Mouse (Mus musculus) forebrain, embryonic 14.5 days (tissue): ENCODE measurements at regions not wholly inside any gene's neighbourhood (a gene's known extent, or its start where the extent isn't known, plus 50 kb on each side); places are given as distances from the start of the nearest gene placed in this dataset.

Experiments used
- ATAC-seq: fragments of 200-750 bp; cut with Nextera tagmentation; 2 replicates; pipeline ENCODE4 v1.8.0; 2017; ENCODE audit warnings: mild to moderate bottlenecking, moderate library complexity
- DNase-seq: peaks from one replicate; pipeline ENCODE4 v3.0.0-alpha.2; 2015; ENCODE audit warnings: low spot score
- H3K27ac ChIP-seq: fragments of 300-500 bp; sonication (generic); 2 replicates; pipeline ENCODE4 v1.5.1; 2014; ENCODE audit warnings: low read depth, mild to moderate bottlenecking, control low read depth, low read length, moderate library complexity
- H3K27me3 ChIP-seq: fragments of 300-500 bp; sonication (generic); replicated peaks from 2 replicates; pipeline ENCODE4 v1.6.1; 2014; ENCODE audit warnings: low read length, control low read depth, mixed read lengths; ENCODE audit not compliant: control insufficient read depth, insufficient read depth
- H3K36me3 ChIP-seq: fragments of 300-500 bp; sonication (generic); 2 replicates; pipeline ENCODE4 v1.6.1; 2014; ENCODE audit warnings: low read length, control low read depth; ENCODE audit not compliant: control insufficient read depth, insufficient read depth
- H3K4me1 ChIP-seq: fragments of 300-500 bp; sonication (generic); 2 replicates; pipeline ENCODE4 v1.6.1; 2014; ENCODE audit warnings: antibody characterized with exemption, low read length, control low read depth; ENCODE audit not compliant: control insufficient read depth, insufficient read depth
- H3K4me2 ChIP-seq: fragments of 300-500 bp; sonication (generic); 2 replicates; pipeline ENCODE4 v1.6.1; 2014; ENCODE audit warnings: mild to moderate bottlenecking, control low read depth, low read length
- H3K4me3 ChIP-seq: fragments of 300-500 bp; sonication (generic); 2 replicates; pipeline ENCODE4 v1.5.1; 2014; ENCODE audit warnings: low read depth, low read length, control low read depth
- H3K9ac ChIP-seq: fragments of 300-500 bp; sonication (generic); 2 replicates; pipeline ENCODE4 v1.6.1; 2014; ENCODE audit warnings: mild to moderate bottlenecking, low read length, control low read depth, moderate library complexity
- H3K9me3 ChIP-seq: fragments of 300-500 bp; sonication (generic); replicated peaks from 2 replicates; pipeline ENCODE4 v1.6.1; 2016; ENCODE audit warnings: low read length, control low read depth, mixed read lengths; ENCODE audit not compliant: control insufficient read depth
- WGBS: fragments of 180-500 bp; shearing (Covaris S2); extraction: QIAGEN DNeasy Blood & Tissue Kit; methylation state at CpG from one replicate; pipeline ENCODE4 v1.1.7; 2014; 5-methylcytosine and 5-hydroxymethylcytosine counted together

DNA sequence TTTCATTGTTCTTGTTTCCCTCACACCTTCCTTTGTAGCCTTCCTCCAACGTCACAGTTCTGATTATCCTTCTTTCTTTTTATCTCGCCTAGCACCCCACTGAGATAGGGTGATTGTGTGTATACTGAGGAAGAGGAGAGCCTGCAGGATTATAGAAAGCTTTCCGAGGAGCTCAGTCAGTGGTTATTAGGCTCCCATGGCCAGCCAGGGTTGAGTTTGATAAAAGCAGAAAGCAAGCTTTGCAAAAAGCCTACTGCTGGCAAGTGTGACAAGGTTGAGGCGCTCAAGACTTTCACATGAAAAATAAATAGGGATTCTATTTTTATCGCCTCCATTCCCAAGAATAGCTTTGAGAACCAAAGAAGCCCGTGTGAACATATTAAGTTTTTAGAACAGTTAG, 136.9 kb upstream of the Cypt12 start:
- ATAC-seq (no peak), DNase-seq (no peak)
- H3K4me3 ChIP-seq = no peak overlapping the region
- WGBS = 23% methylated on average over 6 of the region's 6 CpGs
- H3K4me1 ChIP-seq = peaks cover 3% of the 10 kb centered on the region; the same call in 1 of the 2 replicates
- H3K4me2 ChIP-seq = no peak overlapping the region
- H3K36me3 ChIP-seq = no peaks in the 10 kb centered on the region
- H3K9me3 ChIP-seq = no peaks in the 10 kb centered on the region
- no peak overlapping the region for H3K9ac ChIP-seq
- H3K27me3 ChIP-seq = no peaks in the 10 kb centered on the region
- H3K27ac ChIP-seq = no peak overlapping the region

DNA sequence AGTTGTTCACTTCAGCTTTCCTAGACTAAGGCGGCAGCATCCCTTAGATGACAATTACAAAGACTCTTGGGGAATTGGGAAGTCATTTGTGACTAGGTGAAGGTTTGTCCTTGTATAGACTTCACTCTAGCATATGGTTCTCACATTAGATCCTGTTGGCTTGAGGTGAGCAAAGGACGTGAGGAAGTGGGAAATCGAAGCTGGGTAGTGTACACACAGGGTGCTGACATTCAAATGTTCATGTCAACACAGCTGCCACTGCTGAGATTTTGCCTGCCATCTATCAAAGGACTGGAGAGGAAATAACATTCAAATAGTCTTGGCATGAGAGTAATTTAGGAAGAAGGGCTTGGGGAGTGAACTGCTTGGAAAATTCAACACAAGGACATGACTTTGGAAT, 124.0 kb upstream of the Cypt12 start:
- H3K27me3 ChIP-seq = no peaks in the 10 kb centered on the region
- H3K4me3 ChIP-seq = no peak overlapping the region
- WGBS = 57% methylated on average over 3 of the region's 3 CpGs
- H3K36me3 ChIP-seq = no peaks in the 10 kb centered on the region
- no peak overlapping the region for H3K9ac ChIP-seq
- peak; percentile 47; the same call in 1 of the 2 replicates for ATAC-seq
- H3K4me1 ChIP-seq = no peaks in the 10 kb centered on the region
- no peak overlapping the region for H3K4me2 ChIP-seq
- H3K9me3 ChIP-seq = no peaks in the 10 kb centered on the region
- DNase-seq = no peak
- no peak overlapping the region for H3K27ac ChIP-seq

DNA sequence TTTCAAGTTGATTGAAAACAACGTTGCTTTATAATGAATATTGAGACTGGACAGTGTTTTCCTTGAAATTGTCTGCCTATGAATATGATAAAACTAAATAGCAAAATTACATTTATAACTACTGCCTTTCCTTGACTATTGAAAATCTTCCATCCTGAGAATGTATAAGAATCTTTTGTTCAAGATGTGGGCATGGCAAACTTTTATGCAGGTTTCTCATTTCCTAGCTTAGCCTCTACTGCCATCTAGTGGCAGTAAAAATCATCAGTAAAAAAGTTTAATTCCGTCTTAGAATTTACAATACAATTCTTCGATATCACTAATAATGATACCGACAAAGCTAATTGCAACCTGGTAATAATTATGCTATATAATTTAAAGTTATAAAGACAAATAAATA, 123.5 kb upstream of the Cypt12 start:
- no peaks in the 10 kb centered on the region for H3K9me3 ChIP-seq
- H3K27ac ChIP-seq = no peak overlapping the region
- H3K9ac ChIP-seq = no peak overlapping the region
- no peak overlapping the region for H3K4me3 ChIP-seq
- no peaks in the 10 kb centered on the region for H3K4me1 ChIP-seq
- no peaks in the 10 kb centered on the region for H3K27me3 ChIP-seq
- 44% methylated on average over 4 of the region's 4 CpGs for whole genome bisulfite sequencing
- H3K36me3 ChIP-seq = no peaks in the 10 kb centered on the region
- ATAC-seq (peak; percentile 41), DNase-seq (peak; percentile 87)
- no peak overlapping the region for H3K4me2 ChIP-seq

DNA sequence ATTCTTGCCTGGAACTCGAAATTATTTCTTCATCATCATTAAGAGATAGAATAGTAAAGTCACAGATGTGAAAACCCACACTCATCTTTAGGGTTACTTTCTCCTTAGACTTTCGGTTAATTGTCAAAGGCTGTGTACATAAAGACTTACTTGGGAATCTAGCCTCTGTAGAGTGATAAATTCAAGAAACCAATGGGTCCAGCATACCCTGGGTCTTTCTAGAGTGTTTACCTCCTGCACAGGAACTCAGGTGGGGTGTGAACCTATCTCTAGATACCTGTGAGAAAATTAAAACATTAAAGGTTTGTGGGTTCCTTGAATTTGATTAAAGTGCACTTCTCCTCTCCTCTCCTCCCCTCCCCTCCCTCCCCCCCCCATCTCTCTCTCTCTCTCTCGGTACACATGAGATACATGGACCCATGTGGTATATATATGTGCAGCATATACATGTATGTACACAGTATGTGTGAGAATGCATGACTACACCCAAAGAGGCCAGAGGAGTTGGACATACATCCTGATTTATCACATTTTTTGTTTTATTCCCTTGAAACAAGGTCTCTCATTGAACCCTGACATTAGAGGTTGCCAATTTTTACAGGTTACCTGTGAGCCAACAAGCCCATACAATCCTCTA, 122.8 kb upstream of the Cypt12 start:
- Histone ChIP-seq H3K4me3 (no peak overlapping the region), H3K27me3 (no peaks in the 10 kb centered on the region), H3K9me3 (no peaks in the 10 kb centered on the region), H3K36me3 (no peaks in the 10 kb centered on the region), H3K4me2 (no peak overlapping the region), H3K9ac (no peak overlapping the region), H3K4me1 (no peaks in the 10 kb centered on the region), H3K27ac (no peak overlapping the region)
- WGBS = 73% methylated on average over 3 of the region's 3 CpGs
- DNase-seq = no peak
- ATAC-seq = 0 out of 2 replicates have a peak, but pooled peaks have one; percentile 32

- no peaks in the 10 kb centered on the region for H3K9me3 ChIP-seq
- H3K9ac ChIP-seq = no peak overlapping the region
- H3K36me3 ChIP-seq = no peaks in the 10 kb centered on the region
- 49% methylated on average over 1 of the region's 1 CpGs for WGBS
- H3K4me1 ChIP-seq = no peaks in the 10 kb centered on the region
- no peak overlapping the region for H3K4me3 ChIP-seq
- H3K27me3 ChIP-seq = no peaks in the 10 kb centered on the region
- no peak overlapping the region for H3K4me2 ChIP-seq
- DNase-seq (peak; percentile 77), ATAC-seq (peak; percentile 46; the same call in 1 of the 2 replicates)
- H3K27ac ChIP-seq = no peak overlapping the region
Observed at GRCm38 (mm10) chr3:17834706-17835105, 113.5 kb upstream of the Cypt12 start.

- no peaks in the 10 kb centered on the region for H3K27me3 ChIP-seq
- peak; percentile 81 for DNase-seq
- no peaks in the 10 kb centered on the region for H3K36me3 ChIP-seq
- H3K27ac ChIP-seq = peak overlapping the region; percentile 59; the same call in 1 of the 2 replicates
- no peak overlapping the region for H3K4me3 ChIP-seq
- no peaks in the 10 kb centered on the region for H3K9me3 ChIP-seq
- no peaks in the 10 kb centered on the region; the same call in 1 of the 2 replicates for H3K4me1 ChIP-seq
- no peak overlapping the region for H3K4me2 ChIP-seq
- H3K9ac ChIP-seq = no peak overlapping the region
- 69% methylated on average over 7 of the region's 7 CpGs for WGBS
- ATAC-seq = peak; percentile 94
Observed at GRCm38 (mm10) chr3:17847609-17848008, 100.6 kb upstream of the Cypt12 start.

DNA sequence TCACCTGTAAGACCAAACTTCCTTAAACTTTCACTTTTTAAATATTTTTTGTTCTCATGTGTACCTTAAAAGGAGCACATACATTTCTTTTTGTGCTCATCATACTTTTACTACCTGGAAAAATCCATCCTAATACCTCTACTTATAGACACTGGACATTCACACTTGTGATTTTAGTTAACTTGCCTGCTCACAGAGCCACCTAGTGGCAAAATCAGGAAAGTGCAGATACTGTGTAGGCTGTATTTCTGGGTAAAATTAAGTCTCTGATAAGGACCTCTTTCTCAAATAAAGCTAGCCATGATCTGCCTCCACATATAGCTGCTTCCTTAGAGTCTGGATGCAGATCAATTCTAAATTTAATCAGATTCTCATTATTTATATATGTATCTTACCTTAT, 100.0 kb upstream of the Cypt12 start:
- no peaks in the 10 kb centered on the region for H3K9me3 ChIP-seq
- H3K27ac ChIP-seq = peak overlapping the region; percentile 52; the same call in 1 of the 2 replicates
- H3K27me3 ChIP-seq = no peaks in the 10 kb centered on the region
- peak; percentile 48 for DNase-seq
- H3K4me2 ChIP-seq = no peak overlapping the region
- no peaks in the 10 kb centered on the region; the same call in 1 of the 2 replicates for H3K4me1 ChIP-seq
- no peak overlapping the region for H3K9ac ChIP-seq
- no peaks in the 10 kb centered on the region for H3K36me3 ChIP-seq
- no peak overlapping the region for H3K4me3 ChIP-seq
- peak; percentile 21; the same call in 1 of the 2 replicates for ATAC-seq

DNA sequence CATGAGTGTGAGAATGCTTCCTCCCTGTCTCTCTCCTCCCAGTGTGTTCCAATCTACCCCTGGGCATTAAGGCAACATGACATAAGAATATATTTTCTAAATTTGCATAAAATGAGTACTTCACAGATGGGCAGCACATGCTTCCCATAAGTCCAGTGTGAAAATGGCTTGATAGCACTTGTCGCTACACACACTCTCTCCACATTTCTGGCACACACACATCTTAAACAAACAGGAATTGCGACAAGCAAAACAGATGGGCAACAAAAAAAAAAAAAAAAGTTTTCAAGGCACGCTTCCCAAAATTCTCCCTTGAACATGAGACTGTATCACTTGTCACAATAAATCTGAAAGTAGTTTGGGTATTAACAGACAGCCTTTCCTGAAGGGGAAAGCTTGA, 85.8 kb upstream of the Cypt12 start:
- Histone ChIP-seq H3K36me3 (no peaks in the 10 kb centered on the region), H3K27me3 (no peaks in the 10 kb centered on the region), H3K4me3 (no peak overlapping the region), H3K9me3 (no peaks in the 10 kb centered on the region), H3K9ac (no peak overlapping the region), H3K4me1 (no peaks in the 10 kb centered on the region), H3K27ac (no peak overlapping the region), H3K4me2 (no peak overlapping the region)
- ATAC-seq (peak; percentile 87), DNase-seq (peak; percentile 82)
- 70% methylated on average over 3 of the region's 3 CpGs for WGBS

- DNase-seq = peak; percentile 80
- WGBS = 34% methylated on average over 4 of the region's 4 CpGs
- no peak overlapping the region for H3K4me2 ChIP-seq
Observed at GRCm38 (mm10) chr3:17865112-17865511, 83.1 kb upstream of the Cypt12 start.

More at GRCm38 (mm10) chr3:17865112-17865511, 83.1 kb upstream of the Cypt12 start:
- Histone ChIP-seq H3K27me3 (no peaks in the 10 kb centered on the region), H3K4me3 (no peak overlapping the region), H3K4me1 (no peaks in the 10 kb centered on the region), H3K36me3 (no peaks in the 10 kb centered on the region), H3K27ac (no peak overlapping the region), H3K9ac (no peak overlapping the region), H3K9me3 (no peaks in the 10 kb centered on the region)
- peak; percentile 74 for ATAC-seq
